14 mouse cellular contexts compared by ENCODE assay signal in genomic region chr9:68972277-68972676, GRCm38 (mm10).
"Had no signal": no experiment of that assay in that cellular context is flagged by ENCODE, and none has a peak within 500 bp of the region (broad histone marks: within the 10 kb centered on the region; RNA-seq: fewer than 3 reads in every experiment).

No protein-coding gene starts in this region.

- H3K4me3 ChIP-seq: megakaryocyte, embryonic 14.5 days; midbrain, embryonic 13.5 days; midbrain, embryonic 15.5 days; neural tube, embryonic 12.5 days; stomach, embryonic 15.5 days had no signal

- H3K9ac ChIP-seq: lung, embryonic 14.5 days; midbrain, embryonic 13.5 days; midbrain, embryonic 15.5 days; neural tube, embryonic 12.5 days; stomach, embryonic 15.5 days had no signal

- H3K9me3 ChIP-seq: megakaryocyte, embryonic 14.5 days; midbrain, embryonic 13.5 days; midbrain, embryonic 15.5 days; neural tube, embryonic 12.5 days; stomach, embryonic 15.5 days had no signal

- H3K27ac ChIP-seq: macrophage; midbrain, embryonic 13.5 days; midbrain, embryonic 15.5 days; neural tube, embryonic 12.5 days; stomach, embryonic 15.5 days; stomach, postnatal 0 days had no signal

- H3K4me1 ChIP-seq: megakaryocyte, embryonic 14.5 days; neural tube, embryonic 12.5 days; stomach, embryonic 15.5 days had no signal

- ATAC-seq: midbrain, embryonic 13.5 days; midbrain, embryonic 15.5 days had no signal

- DNase-seq: lung, adult 18-20 months; lung, embryonic 14.5 days; lung, postnatal 10 days; right cerebral cortex, postnatal 14 days; thymus, adult 2 months; thymus, postnatal 25 days had no signal

- H3K36me3 ChIP-seq: midbrain, embryonic 13.5 days; midbrain, embryonic 15.5 days; neural tube, embryonic 12.5 days; stomach, embryonic 15.5 days had no signal

- H3K27me3 ChIP-seq: megakaryocyte, embryonic 14.5 days; midbrain, embryonic 15.5 days; neural tube, embryonic 12.5 days; stomach, embryonic 15.5 days had no signal

- H3K4me2 ChIP-seq: lung, embryonic 14.5 days; midbrain, embryonic 11.5 days; midbrain, embryonic 13.5 days; midbrain, embryonic 15.5 days; neural tube, embryonic 12.5 days; stomach, embryonic 15.5 days had no signal
